Mouse (Mus musculus) liver, adult 2 months (tissue): ENCODE results near the gene Rpia.

Experiments
- CTCF ChIP-seq: fragments of 200-500 bp; IDR thresholded peaks from 2 replicates; pipeline ENCODE4 v1.5.1; 2011; ENCODE audit warnings: low read depth, low read length, control low read depth
- POLR2A ChIP-seq: fragments of 200-500 bp; IDR thresholded peaks from 2 replicates; pipeline ENCODE4 v1.6.1; 2011; ENCODE audit warnings: low read length, control low read depth; ENCODE audit not compliant: insufficient read depth; ENCODE audit errors: extremely low read depth

GRCm38 (mm10) chr6:70806514-70806912 is 14.5 kb upstream of the Rpia start:
- TF ChIP-seq POLR2A = no peak
- no peak for TF ChIP-seq CTCF
